In the genomic region with DNA sequence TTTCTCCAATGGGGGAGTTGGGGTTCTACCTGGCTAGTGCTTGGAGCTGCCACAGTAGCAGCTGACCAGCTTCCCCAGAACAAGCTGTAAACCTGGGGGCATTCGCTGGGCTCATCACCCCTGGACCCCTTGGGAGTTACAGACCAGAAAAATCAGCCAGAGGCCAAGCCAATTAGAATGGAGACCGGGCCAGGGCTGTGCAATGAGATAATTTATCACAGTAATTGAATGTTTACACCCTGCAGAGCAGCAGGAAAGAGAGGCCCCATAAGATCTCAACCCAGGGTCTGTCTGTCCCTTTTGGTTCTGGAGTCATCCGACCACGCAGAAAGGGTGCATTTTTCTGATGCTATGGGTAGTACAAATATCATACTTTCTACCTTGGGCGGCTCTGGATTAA, we compare ENCODE assay signal across 9 mouse cellular contexts. TPM values are rescaled to one million over a fixed set of nuclear protein-coding genes. Genes with fewer than 3 reads are reported as not detected.
DNase-seq lines count a peak whose midpoint lies in the region; ATAC-seq and TF ChIP-seq lines count a peak whose summit lies in the region.
"Had no signal": no experiment of that assay in that cellular context is flagged by ENCODE, and none has a peak within 500 bp of the region (broad histone marks: within the 10 kb centered on the region; RNA-seq: fewer than 3 reads in every experiment).

No protein-coding gene starts in this region.

- H3K27ac ChIP-seq in lung, embryonic 14.5 days (ENCODE audit: low read depth), result no peak overlapping the region
- H3K27ac ChIP-seq in embryonic facial prominence, embryonic 13.5 days, result no peak overlapping the region
- H3K27ac ChIP-seq in limb, embryonic 10.5 days, result peak overlapping the region; percentile 94
- H3K27ac ChIP-seq in olfactory bulb, adult 2 months (ENCODE audit: insufficient read depth, low read depth, low read length), result no peak overlapping the region

- H3K4me1 ChIP-seq in lung, embryonic 14.5 days (ENCODE audit: insufficient read depth), result peaks cover 65% of the 10 kb centered on the region
- H3K4me1 ChIP-seq in embryonic facial prominence, embryonic 13.5 days, result peaks cover 84% of the 10 kb centered on the region
- peaks cover 96% of the 10 kb centered on the region for H3K4me1 ChIP-seq in limb, embryonic 10.5 days
- peaks cover 64% of the 10 kb centered on the region for H3K4me1 ChIP-seq in olfactory bulb, adult 2 months (ENCODE audit: control insufficient read depth, insufficient read depth, low read length)

- WGBS in lung, embryonic 14.5 days, result 20% methylated on average over 5 of the region's 5 CpGs
- WGBS in embryonic facial prominence, embryonic 13.5 days, result 34% methylated on average over 5 of the region's 5 CpGs
- WGBS in limb, embryonic 10.5 days, result 6% methylated on average over 5 of the region's 5 CpGs
- 31% methylated on average over 5 of the region's 5 CpGs for WGBS in olfactory bulb, adult 2 months

- DNase-seq in lung, embryonic 14.5 days, result no peak
- no peak for DNase-seq in lung, postnatal 14 days
- no peak for DNase-seq in limb, embryonic 10.5 days (ENCODE audit: low spot score)
- DNase-seq in frontal cortex, postnatal 36 days (ENCODE audit: low spot score in 2 of 2), result no peak
- no peak for DNase-seq in gastrocnemius, postnatal 10 days
- no peak for DNase-seq in lung, postnatal 36 days

- H3K36me3 ChIP-seq in lung, embryonic 14.5 days (ENCODE audit: insufficient read depth), result no peaks in the 10 kb centered on the region
- 0 out of 2 replicates have a peak, but pooled peaks cover 2% of the 10 kb centered on the region for H3K36me3 ChIP-seq in embryonic facial prominence, embryonic 13.5 days
- peaks cover 7% of the 10 kb centered on the region for H3K36me3 ChIP-seq in limb, embryonic 10.5 days

- peak overlapping the region; percentile 95 for H3K9ac ChIP-seq in lung, embryonic 14.5 days
- no peak overlapping the region for H3K9ac ChIP-seq in embryonic facial prominence, embryonic 13.5 days

- H3K4me3 ChIP-seq in lung, embryonic 14.5 days (ENCODE audit: low read depth, low read length), result peak overlapping the region; percentile 82
- peak overlapping the region; percentile 68 for H3K4me3 ChIP-seq in embryonic facial prominence, embryonic 13.5 days
- H3K4me3 ChIP-seq in limb, embryonic 10.5 days, result peak overlapping the region; percentile 82
- H3K4me3 ChIP-seq in olfactory bulb, adult 2 months (ENCODE audit: insufficient read depth, low read depth, low read length), result peak overlapping the region; percentile 80

- ATAC-seq in lung, embryonic 14.5 days (ENCODE audit: insufficient read depth), result no peak
- no peak for ATAC-seq in embryonic facial prominence, embryonic 13.5 days (ENCODE audit: insufficient number of reproducible peaks, insufficient read depth, low FRiP score, low TSS enrichment, low read depth)

- H3K4me2 ChIP-seq in lung, embryonic 14.5 days, result peak overlapping the region; percentile 76
- peak overlapping the region; percentile 94 for H3K4me2 ChIP-seq in embryonic facial prominence, embryonic 13.5 days

- no peaks in the 10 kb centered on the region for H3K27me3 ChIP-seq in lung, embryonic 14.5 days (ENCODE audit: insufficient read depth, low read length)
- no peaks in the 10 kb centered on the region for H3K27me3 ChIP-seq in embryonic facial prominence, embryonic 13.5 days
- H3K27me3 ChIP-seq in limb, embryonic 10.5 days (ENCODE audit: low read depth, poor library complexity, severe bottlenecking), result no peaks in the 10 kb centered on the region

- no peaks in the 10 kb centered on the region for H3K9me3 ChIP-seq in lung, embryonic 14.5 days (ENCODE audit: low read depth, low read length)
- H3K9me3 ChIP-seq in embryonic facial prominence, embryonic 13.5 days, result no peaks in the 10 kb centered on the region
- no peaks in the 10 kb centered on the region for H3K9me3 ChIP-seq in limb, embryonic 10.5 days (replicated peaks)

- TF ChIP-seq POLR2A in olfactory bulb, adult 2 months (IDR thresholded peaks at IDR 0.05; ENCODE audit: insufficient read depth, low read depth, low read length), result no peak

- TF ChIP-seq CTCF in lung, embryonic 14.5 days (IDR thresholded peaks at IDR 0.05; ENCODE audit: low read depth), result no peak
- no peak for TF ChIP-seq CTCF in olfactory bulb, adult 2 months (IDR thresholded peaks at IDR 0.05; ENCODE audit: insufficient read depth, low read depth, low read length)

RNA-seq across cellular contexts. Expression of a gene that starts 26.9 kb away (rescaled TPM):
- polyA plus RNA-seq in lung, embryonic 14.5 days (2014; fragmentation: Nextera tagmentation; extraction: Ambion mirVana), result 11.3 and 12.3 TPM in 2 replicates
- polyA plus RNA-seq in embryonic facial prominence, embryonic 13.5 days (2015; fragmentation: Nextera tagmentation; extraction: Ambion mirVana), result 9.9 and 11.1 TPM in 2 replicates
- 9.2 and 10.7 TPM in 2 replicates for polyA plus RNA-seq in limb, embryonic 10.5 days (2016; fragmentation: Nextera tagmentation; extraction: Ambion mirVana)
- polyA plus RNA-seq in olfactory bulb, adult 2 months (2012; ENCODE audit: insufficient read depth, insufficient read length, low replicate concordance, missing spikeins), result not detected in 2 replicates
- total RNA-seq in gastrocnemius, postnatal 10 days (2021), result 10 to 100 TPM; 15.6 to 18.5 TPM

RNA-seq across cellular contexts. Expression of a gene that starts 43.5 kb away (rescaled TPM):
- 0.68 and 0.79 TPM in 2 replicates for polyA plus RNA-seq in lung, embryonic 14.5 days (2014; fragmentation: Nextera tagmentation; extraction: Ambion mirVana)
- 0.74 and 1.1 TPM in 2 replicates for polyA plus RNA-seq in embryonic facial prominence, embryonic 13.5 days (2015; fragmentation: Nextera tagmentation; extraction: Ambion mirVana)
- 1.2 TPM in 2 replicates for polyA plus RNA-seq in limb, embryonic 10.5 days (2016; fragmentation: Nextera tagmentation; extraction: Ambion mirVana)
- not detected in 2 replicates for polyA plus RNA-seq in olfactory bulb, adult 2 months (2012; ENCODE audit: insufficient read depth, insufficient read length, low replicate concordance, missing spikeins)
- total RNA-seq in gastrocnemius, postnatal 10 days (2021), result under 1 TPM; 0.23 to 0.54 TPM
- polyA plus RNA-seq: liver, adult 2 months had no signal
